Mouse (Mus musculus): ENCODE data around the gene Lasp1. TPM values are rescaled to one million over a fixed set of nuclear protein-coding genes. Genes with fewer than 3 reads are reported as not detected.
A peak's percentile ranks its signal among the peaks of the same experiment; 100 is the strongest.

Gene Lasp1
- polyA plus RNA-seq, 1 experiment from 2014 or later, result 62.6 TPM

GRCm38 (mm10) chr11:97837641-97838149 is 38.9 kb downstream of the Lasp1 start:
- H3K36me3 ChIP-seq (replicated peaks; ENCODE audit: control insufficient read depth, insufficient read depth, low read depth, low read length), result peaks cover 2% of the 10 kb centered on the region; the same call in 1 of the 2 replicates
- no peak for DNase-seq (ENCODE audit: low spot score)
- WGBS, result 84% methylated on average over 7 of the region's 7 CpGs

GRCm38 (mm10) chr11:97838779-97839440 is 40.1 kb downstream of the Lasp1 start:
- no peaks in the 10 kb centered on the region for H3K27me3 ChIP-seq (ENCODE audit: control insufficient read depth, insufficient read depth, low read length)
- no peaks in the 10 kb centered on the region for H3K4me1 ChIP-seq (ENCODE audit: control insufficient read depth, insufficient read depth, low read length)
- no peak overlapping the region for H3K9ac ChIP-seq (replicated peaks; ENCODE audit: low read length)
- ATAC-seq (replicated peaks; ENCODE audit: insufficient number of reproducible peaks, low FRiP score, low TSS enrichment, low read depth), result no peak
- H3K4me2 ChIP-seq (ENCODE audit: low read depth, low read length), result no peak overlapping the region
- H3K27ac ChIP-seq (replicated peaks; ENCODE audit: low read depth, low read length), result peak overlapping the region; percentile 35
- 38% methylated on average over 10 of the region's 10 CpGs for WGBS
- H3K36me3 ChIP-seq (replicated peaks; ENCODE audit: control insufficient read depth, insufficient read depth, low read depth, low read length), result peaks cover 2% of the 10 kb centered on the region; the same call in 1 of the 2 replicates
- no peak for DNase-seq (ENCODE audit: low spot score)
- no peak overlapping the region for H3K4me3 ChIP-seq (ENCODE audit: low read depth, low read length)
- H3K9me3 ChIP-seq (replicated peaks; ENCODE audit: control insufficient read depth, low read length), result no peaks in the 10 kb centered on the region

More at GRCm38 (mm10) chr11:97837641-97838149, 38.9 kb downstream of the Lasp1 start:
- H3K4me1 ChIP-seq (ENCODE audit: control insufficient read depth, insufficient read depth, low read length), result no peaks in the 10 kb centered on the region
- H3K4me2 ChIP-seq (ENCODE audit: low read depth, low read length), result no peak overlapping the region
- no peak overlapping the region for H3K27ac ChIP-seq (replicated peaks; ENCODE audit: low read depth, low read length)
- H3K4me3 ChIP-seq (ENCODE audit: low read depth, low read length), result no peak overlapping the region
- no peak overlapping the region for H3K9ac ChIP-seq (replicated peaks; ENCODE audit: low read length)
- no peak for ATAC-seq (replicated peaks; ENCODE audit: insufficient number of reproducible peaks, low FRiP score, low TSS enrichment, low read depth)
- no peaks in the 10 kb centered on the region for H3K27me3 ChIP-seq (ENCODE audit: control insufficient read depth, insufficient read depth, low read length)
- H3K9me3 ChIP-seq (replicated peaks; ENCODE audit: control insufficient read depth, low read length), result no peaks in the 10 kb centered on the region

- H3K27me3 ChIP-seq (ENCODE audit: control insufficient read depth, insufficient read depth, low read length), result no peaks in the 10 kb centered on the region
- no peak overlapping the region for H3K4me2 ChIP-seq (ENCODE audit: low read depth, low read length)
- WGBS, result 58% methylated on average over 11 of the region's 11 CpGs
- no peaks in the 10 kb centered on the region for H3K9me3 ChIP-seq (replicated peaks; ENCODE audit: control insufficient read depth, low read length)
- no peak overlapping the region for H3K9ac ChIP-seq (replicated peaks; ENCODE audit: low read length)
- 0 out of 2 replicates have a peak, but pooled peaks cover 2% of the 10 kb centered on the region for H3K36me3 ChIP-seq (replicated peaks; ENCODE audit: control insufficient read depth, insufficient read depth, low read depth, low read length)
- DNase-seq (ENCODE audit: low spot score) (no peak), ATAC-seq (replicated peaks; ENCODE audit: insufficient number of reproducible peaks, low FRiP score, low TSS enrichment, low read depth) (no peak)
- no peak overlapping the region for H3K4me3 ChIP-seq (ENCODE audit: low read depth, low read length)
- peak overlapping the region; percentile 35 for H3K27ac ChIP-seq (replicated peaks; ENCODE audit: low read depth, low read length)
- no peaks in the 10 kb centered on the region for H3K4me1 ChIP-seq (ENCODE audit: control insufficient read depth, insufficient read depth, low read length)
Observed at GRCm38 (mm10) chr11:97839441-97840134, 40.8 kb downstream of the Lasp1 start.

- 0 out of 2 replicates have a peak, but pooled peaks cover 2% of the 10 kb centered on the region for H3K36me3 ChIP-seq (replicated peaks; ENCODE audit: control insufficient read depth, insufficient read depth, low read depth, low read length)
- H3K27me3 ChIP-seq (ENCODE audit: control insufficient read depth, insufficient read depth, low read length), result no peaks in the 10 kb centered on the region
- ATAC-seq (replicated peaks; ENCODE audit: insufficient number of reproducible peaks, low FRiP score, low TSS enrichment, low read depth), result no peak
- H3K9me3 ChIP-seq (replicated peaks; ENCODE audit: control insufficient read depth, low read length), result no peaks in the 10 kb centered on the region
- no peak overlapping the region for H3K9ac ChIP-seq (replicated peaks; ENCODE audit: low read length)
- no peak overlapping the region for H3K4me2 ChIP-seq (ENCODE audit: low read depth, low read length)
- H3K4me1 ChIP-seq (ENCODE audit: control insufficient read depth, insufficient read depth, low read length), result no peaks in the 10 kb centered on the region
- no peak overlapping the region; the same call in 1 of the 2 replicates for H3K27ac ChIP-seq (replicated peaks; ENCODE audit: low read depth, low read length)
- DNase-seq (ENCODE audit: low spot score), result no peak
- no peak overlapping the region for H3K4me3 ChIP-seq (ENCODE audit: low read depth, low read length)
- WGBS, result 58% methylated on average over 2 of the region's 2 CpGs
Observed at GRCm38 (mm10) chr11:97840135-97840490, 41.3 kb downstream of the Lasp1 start.

- peak within 1 kb of the TSS; percentile 71 for H3K27ac ChIP-seq (replicated peaks; ENCODE audit: low read depth, low read length)
- DNase-seq (ENCODE audit: low spot score) (peak; percentile 74), ATAC-seq (replicated peaks; ENCODE audit: insufficient number of reproducible peaks, low FRiP score, low TSS enrichment, low read depth) (0 out of 2 replicates have a peak, but pooled peaks have one; percentile 24)
- H3K9ac ChIP-seq (replicated peaks; ENCODE audit: low read length), result peak within 1 kb of the TSS; percentile 67
- 1% methylated on average over 6 of the region's 6 CpGs for WGBS
- H3K27me3 ChIP-seq (ENCODE audit: control insufficient read depth, insufficient read depth, low read length), result no peaks in the 10 kb centered on the region
- peak within 1 kb of the TSS; percentile 34 for H3K4me3 ChIP-seq (ENCODE audit: low read depth, low read length)
- H3K4me2 ChIP-seq (ENCODE audit: low read depth, low read length), result peak within 1 kb of the TSS; percentile 51
- H3K4me1 ChIP-seq (ENCODE audit: control insufficient read depth, insufficient read depth, low read length), result no peaks in the 10 kb centered on the region
- 0 out of 2 replicates have a peak, but pooled peaks cover 2% of the 10 kb centered on the region for H3K36me3 ChIP-seq (replicated peaks; ENCODE audit: control insufficient read depth, insufficient read depth, low read depth, low read length)
- no peaks in the 10 kb centered on the region for H3K9me3 ChIP-seq (replicated peaks; ENCODE audit: control insufficient read depth, low read length)
Observed at GRCm38 (mm10) chr11:97840539-97840954, 41.7 kb downstream of the Lasp1 start, which contains the start of gene B230217C12Rik. B230217C12Rik (plus strand) TSS chr11:97840780.

GRCm38 (mm10) chr11:97840991-97841661 is 42.3 kb downstream of the Lasp1 start:
- H3K4me1 ChIP-seq (ENCODE audit: control insufficient read depth, insufficient read depth, low read length), result no peaks in the 10 kb centered on the region
- DNase-seq (ENCODE audit: low spot score), result peak; percentile 93
- no peaks in the 10 kb centered on the region for H3K27me3 ChIP-seq (ENCODE audit: control insufficient read depth, insufficient read depth, low read length)
- 1% methylated on average over 22 of the region's 22 CpGs for WGBS
- H3K27ac ChIP-seq (replicated peaks; ENCODE audit: low read depth, low read length), result peak overlapping the region; percentile 71
- peak overlapping the region; percentile 51 for H3K4me2 ChIP-seq (ENCODE audit: low read depth, low read length)
- H3K9ac ChIP-seq (replicated peaks; ENCODE audit: low read length), result peak overlapping the region; percentile 67
- no peaks in the 10 kb centered on the region for H3K9me3 ChIP-seq (replicated peaks; ENCODE audit: control insufficient read depth, low read length)
- 0 out of 2 replicates have a peak, but pooled peaks cover 2% of the 10 kb centered on the region for H3K36me3 ChIP-seq (replicated peaks; ENCODE audit: control insufficient read depth, insufficient read depth, low read depth, low read length)
- peak; percentile 86 for ATAC-seq (replicated peaks; ENCODE audit: insufficient number of reproducible peaks, low FRiP score, low TSS enrichment, low read depth)
- peak overlapping the region; percentile 34 for H3K4me3 ChIP-seq (ENCODE audit: low read depth, low read length)

- Histone ChIP-seq H3K9me3 (replicated peaks; ENCODE audit: control insufficient read depth, low read length) (no peaks in the 10 kb centered on the region), H3K36me3 (replicated peaks; ENCODE audit: control insufficient read depth, insufficient read depth, low read depth, low read length) (no peaks in the 10 kb centered on the region), H3K4me1 (ENCODE audit: control insufficient read depth, insufficient read depth, low read length) (no peaks in the 10 kb centered on the region), H3K4me3 (ENCODE audit: low read depth, low read length) (no peak overlapping the region), H3K4me2 (ENCODE audit: low read depth, low read length) (no peak overlapping the region), H3K27me3 (ENCODE audit: control insufficient read depth, insufficient read depth, low read length) (no peaks in the 10 kb centered on the region), H3K9ac (replicated peaks; ENCODE audit: low read length) (no peak overlapping the region; the same call in 1 of the 2 replicates), H3K27ac (replicated peaks; ENCODE audit: low read depth, low read length) (no peak overlapping the region)
- DNase-seq (ENCODE audit: low spot score), result peak; percentile 23
- ATAC-seq (replicated peaks; ENCODE audit: insufficient number of reproducible peaks, low FRiP score, low TSS enrichment, low read depth), result no peak
- WGBS, result 35% methylated on average over 4 of the region's 4 CpGs
Observed at GRCm38 (mm10) chr11:97842001-97842400, 43.2 kb downstream of the Lasp1 start.

Measured in embryonic facial prominence, embryonic 11.5 days (tissue).